Mouse (Mus musculus) gastrocnemius, adult 8-10 months (tissue): Measurements from ENCODE around the gene Nrf1. TPM values are rescaled to one million over a fixed set of nuclear protein-coding genes. Genes with fewer than 3 reads are reported as not detected.
A peak's percentile ranks its signal among the peaks of the same experiment; 100 is the strongest.

Experiments used
- DNase-seq, 2 experiments: peaks; one replicate each; pipeline ENCODE4 v3.0.0; 2022; ENCODE audit warnings: low spot score in 2 of 2
- total RNA-seq, 4 experiments: library from RNA; stranded (reverse); gene quantifications; 2 replicates each; pipeline ENCODE4 v1.2.4; 2022

The Nrf1 gene
- 10 to 100 TPM; 10.8 to 13.6 (median 11.7) TPM for total RNA-seq

GRCm38 (mm10) chr6:30047271-30048162 is at the start of gene Nrf1:
Gene Nrf1 (plus strand): TSS chr6:30047988.
- DNase-seq, result peak; percentile 78 to 82

- DNase-seq, result no peak
These were observed 49.6 kb upstream of the Nrf1 start for GRCm38 (mm10) chr6:29998140-29998539.

GRCm38 (mm10) chr6:29998771-29999170 is 49.0 kb upstream of the Nrf1 start:
- no peak for DNase-seq

- no peak for DNase-seq
These were observed 45.2 kb upstream of the Nrf1 start for GRCm38 (mm10) chr6:30002628-30003027.

GRCm38 (mm10) chr6:30005851-30006250 is 41.9 kb upstream of the Nrf1 start:
- no peak for DNase-seq

GRCm38 (mm10) chr6:30009204-30009603 is 38.6 kb upstream of the Nrf1 start:
- DNase-seq, result no peak

- no peak for DNase-seq
These were observed 34.3 kb upstream of the Nrf1 start for GRCm38 (mm10) chr6:30013520-30013919.

- no peak for DNase-seq
These were observed 33.5 kb upstream of the Nrf1 start for GRCm38 (mm10) chr6:30014187-30014864.

GRCm38 (mm10) chr6:30021241-30021640 is 26.5 kb upstream of the Nrf1 start:
- no peak for DNase-seq

- no peak for DNase-seq
These were observed 26.1 kb upstream of the Nrf1 start for GRCm38 (mm10) chr6:30021656-30022055.

- DNase-seq, result no peak
These were observed 21.0 kb upstream of the Nrf1 start for GRCm38 (mm10) chr6:30026799-30027198.

GRCm38 (mm10) chr6:30028358-30028757 is 19.4 kb upstream of the Nrf1 start:
- no peak for DNase-seq

GRCm38 (mm10) chr6:30035112-30035511 is 12.7 kb upstream of the Nrf1 start:
- DNase-seq, result no peak

GRCm38 (mm10) chr6:30041498-30041897 is 6.3 kb upstream of the Nrf1 start:
- DNase-seq, result no peak

- no peak for DNase-seq
These were observed 5.3 kb upstream of the Nrf1 start for GRCm38 (mm10) chr6:30042483-30042882.

- DNase-seq, result no peak
These were observed 344 bp downstream of the Nrf1 start for GRCm38 (mm10) chr6:30048163-30048500.

- peak; percentile 17 to 41 for DNase-seq
These were observed 939 bp downstream of the Nrf1 start for GRCm38 (mm10) chr6:30048501-30049353.

- no peak for DNase-seq
These were observed 5.3 kb downstream of the Nrf1 start for GRCm38 (mm10) chr6:30053116-30053515.

GRCm38 (mm10) chr6:30062544-30062943 is 14.8 kb downstream of the Nrf1 start:
- no peak for DNase-seq

- no peak for DNase-seq
These were observed 17.6 kb downstream of the Nrf1 start for GRCm38 (mm10) chr6:30065369-30065768.

- no peak for DNase-seq
These were observed 19.0 kb downstream of the Nrf1 start for GRCm38 (mm10) chr6:30066746-30067145.

- DNase-seq, result no peak
These were observed 24.7 kb downstream of the Nrf1 start for GRCm38 (mm10) chr6:30072476-30072875.
